Mouse (Mus musculus) midbrain, embryonic 13.5 days (tissue): Measurements from ENCODE around the gene Vmn2r61. TPM values are rescaled to one million over a fixed set of nuclear protein-coding genes. Genes with fewer than 3 reads are reported as not detected.

Experiments
- ATAC-seq: fragments of 200-750 bp; cut with Nextera tagmentation; 2 replicates; pipeline ENCODE4 v1.8.0; 2017; ENCODE audit warnings: mild to moderate bottlenecking, moderate TSS enrichment, moderate library complexity
- H3K27ac ChIP-seq: fragments of 300-500 bp; sonication (generic); 2 replicates; pipeline ENCODE4 v1.5.1; 2015; ENCODE audit warnings: inconsistent platforms, mild to moderate bottlenecking, moderate library complexity
- H3K27me3 ChIP-seq: fragments of 300-500 bp; sonication (generic); 2 replicates; pipeline ENCODE4 v1.6.1; 2015; ENCODE audit warnings: mild to moderate bottlenecking, inconsistent platforms
- H3K36me3 ChIP-seq: fragments of 300-500 bp; sonication (generic); 2 replicates; pipeline ENCODE4 v1.6.1; 2015; ENCODE audit warnings: mild to moderate bottlenecking, inconsistent platforms
- H3K4me1 ChIP-seq: fragments of 300-500 bp; sonication (generic); replicated peaks from 2 replicates; pipeline ENCODE4 v1.6.1; 2015; ENCODE audit warnings: inconsistent platforms
- H3K4me2 ChIP-seq: fragments of 300-500 bp; sonication (generic); replicated peaks from 2 replicates; pipeline ENCODE4 v1.6.1; 2015; ENCODE audit warnings: moderate library complexity, mild to moderate bottlenecking, inconsistent platforms
- H3K4me3 ChIP-seq: fragments of 300-500 bp; sonication (generic); replicated peaks from 2 replicates; pipeline ENCODE4 v1.5.1; 2015; ENCODE audit warnings: mild to moderate bottlenecking, inconsistent platforms
- H3K9ac ChIP-seq: fragments of 300-500 bp; sonication (generic); replicated peaks from 2 replicates; pipeline ENCODE4 v1.6.1; 2015; ENCODE audit warnings: mild to moderate bottlenecking, inconsistent platforms
- H3K9me3 ChIP-seq: fragments of 300-500 bp; sonication (generic); 2 replicates; pipeline ENCODE4 v1.6.1; 2016; ENCODE audit warnings: mild to moderate bottlenecking, inconsistent platforms
- WGBS: fragments of 180-500 bp; shearing (Covaris S2); methylation state at CpG from one replicate; pipeline ENCODE4 v1.1.7; 2015; 5-methylcytosine and 5-hydroxymethylcytosine counted together
- polyA plus RNA-seq: library from polyadenylated mRNA; unstranded; fragments of >200 nt; fragmentation: Nextera tagmentation; extraction: Ambion mirVana; gene quantifications from 2 replicates; pipeline ENCODE4 v1.2.1, GENCODE M21; 2015

The Vmn2r61 gene
- polyA plus RNA-seq = not detected in 2 replicates

GRCm38 (mm10) chr7:42259753-42260152, at the start of gene Vmn2r61:
TSS of gene Vmn2r61 (plus strand) at chr7:42260053.
- H3K9me3 ChIP-seq = peaks cover 22% of the 10 kb centered on the region
- H3K4me3 ChIP-seq = no peak within 1 kb of the TSS
- H3K27me3 ChIP-seq = no peaks in the 10 kb centered on the region
- H3K4me1 ChIP-seq = no peaks in the 10 kb centered on the region
- H3K9ac ChIP-seq = no peak within 1 kb of the TSS
- no peaks in the 10 kb centered on the region for H3K36me3 ChIP-seq
- no peak within 1 kb of the TSS for H3K4me2 ChIP-seq
- WGBS = 88% methylated on average over 1 of the region's 1 CpGs
- no peak within 1 kb of the TSS for H3K27ac ChIP-seq
- ATAC-seq = no peak

Other genes starting within 250 kb of the Vmn2r61 start
- not detected in 2 replicates for gene Vmn2r59, start 201.0 kb upstream of the Vmn2r61 start, polyA plus RNA-seq
- gene Vmn2r60, start 152.3 kb upstream of the Vmn2r61 start, polyA plus RNA-seq = not detected in 2 replicates
- gene 4933421I07Rik, start 188.1 kb downstream of the Vmn2r61 start, polyA plus RNA-seq = not detected in 2 replicates
- 14.7 and 16.2 TPM in 2 replicates for gene Zfp141, start 245.7 kb downstream of the Vmn2r61 start, polyA plus RNA-seq